In the genomic region with DNA sequence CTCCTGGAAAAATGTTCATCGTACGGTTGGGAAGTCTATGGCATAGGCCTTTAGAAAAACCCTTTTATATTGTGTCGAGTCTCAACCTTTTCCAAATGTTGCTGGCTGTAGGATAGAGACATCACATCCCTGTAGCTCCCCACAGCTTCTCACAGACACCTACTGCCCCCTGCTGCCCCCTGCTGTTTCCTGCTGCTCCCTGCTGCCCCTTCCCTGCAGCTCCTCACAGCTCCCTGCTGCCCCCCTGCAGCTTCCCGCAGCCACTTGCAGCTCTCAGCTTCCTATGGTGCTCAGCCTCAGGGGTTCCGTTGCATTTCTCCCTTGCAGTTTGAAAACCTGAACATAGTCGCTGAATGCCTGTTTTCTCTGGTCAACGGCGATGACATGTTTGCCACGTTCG, we compare ENCODE assay signal across 14 mouse cellular contexts. TPM values are rescaled to one million over a fixed set of nuclear protein-coding genes. Genes with fewer than 3 reads are reported as not detected.
DNase-seq lines count a peak whose midpoint lies in the region; TF ChIP-seq lines count a peak whose summit lies in the region.
"Had no signal": no experiment of that assay in that cellular context is flagged by ENCODE, and none has a peak within 500 bp of the region (broad histone marks: within the 10 kb centered on the region; RNA-seq: fewer than 3 reads in every experiment).

No protein-coding gene starts in this region.

- no peak overlapping the region for H3K4me2 ChIP-seq in CH12.LX (ENCODE audit: insufficient read depth, low read depth, poor library complexity, severe bottlenecking)
- H3K4me2 ChIP-seq: heart, embryonic 15.5 days had no signal

- no peaks in the 10 kb centered on the region for H3K9me3 ChIP-seq in CH12.LX (replicated peaks; ENCODE audit: low read length)
- H3K9me3 ChIP-seq: heart, embryonic 15.5 days had no signal

- no peak overlapping the region for H3K27ac ChIP-seq in liver, adult 2 months (replicated peaks; ENCODE audit: insufficient read depth, low read depth, low read length)
- no peak overlapping the region for H3K27ac ChIP-seq in CH12.LX (ENCODE audit: insufficient read depth, low read depth)
- H3K27ac ChIP-seq in embryonic fibroblast, embryonic 13.5 days (ENCODE audit: insufficient read depth, low read length) = no peak overlapping the region
- H3K27ac ChIP-seq: heart, embryonic 15.5 days had no signal

- H3K79me2 ChIP-seq in liver, adult 2 months (ENCODE audit: control insufficient read depth, insufficient read depth, low read length) = no peaks in the 10 kb centered on the region
- H3K79me2 ChIP-seq in CH12.LX (replicated peaks; ENCODE audit: control insufficient read depth, extremely low read depth, insufficient read depth, poor library complexity, severe bottlenecking) = no peaks in the 10 kb centered on the region

- dilution Hi-C loops in CH12.LX (cut with MboI; ENCODE audit: extremely low pct_ligation_motif_present, extremely low pct_unique_long_range_greater_than_20kb, low sequenced_read_pairs) = loop anchor here (25.0 kb wide), 1 partner anchor 97 kb away; no protein-coding TSS in a partner anchor

- TF ChIP-seq POLR2A in liver, adult 2 months (IDR thresholded peaks at IDR 0.05; ENCODE audit: extremely low read depth, insufficient read depth, low read length) = no peak
- TF ChIP-seq POLR2A in CH12.LX (IDR thresholded peaks at IDR 0.05; ENCODE audit: low read depth, low read length) = no peak
- no peak for TF ChIP-seq POLR2A in embryonic fibroblast, embryonic 13.5 days (IDR thresholded peaks at IDR 0.05; ENCODE audit: low read depth, low read length)

- TF ChIP-seq EP300 in CH12.LX (IDR thresholded peaks at IDR 0.05; ENCODE audit: low read length) = no peak

- H3K36me3 ChIP-seq in liver, adult 2 months (ENCODE audit: control insufficient read depth, insufficient read depth, low read length) = no peaks in the 10 kb centered on the region
- peaks cover 50 to 96% of the 10 kb centered on the region in 2 experiments for H3K36me3 ChIP-seq in CH12.LX (replicated peaks in 1 of 2; ENCODE audit: control insufficient read depth in 1 of 2, insufficient read depth in 1 of 2, low read length in 1 of 2)
- H3K36me3 ChIP-seq: heart, embryonic 15.5 days had no signal

- H3K27me3 ChIP-seq in liver, adult 2 months (ENCODE audit: control insufficient read depth, insufficient read depth, low read length) = no peaks in the 10 kb centered on the region
- H3K27me3 ChIP-seq in CH12.LX (replicated peaks) = no peaks in the 10 kb centered on the region
- H3K27me3 ChIP-seq: heart, embryonic 15.5 days; Patski had no signal

- peak; percentile 7 for DNase-seq in adrenal gland, postnatal 25 days
- DNase-seq in adrenal gland, adult (ENCODE audit: inconsistent age in 2 of 2, low spot score in 1 of 2) = no peak
- no peak for DNase-seq in liver, adult 2 months (ENCODE audit: extremely low read depth, low read depth, low spot score)
- DNase-seq in liver (no peak), CH12.LX (ENCODE audit: extremely low read depth) (no peak)
- no peak for DNase-seq in cerebellum, postnatal 14 days
- no peak for DNase-seq in gastrocnemius, postnatal 4 days (ENCODE audit: low spot score in 2 of 2)
- DNase-seq: adrenal gland, adult 8-10 months; forebrain, postnatal 0 days; gastrocnemius, postnatal 25 days; right cerebral cortex, postnatal 4 days had no signal

- H3K4me3 ChIP-seq in liver, adult 2 months (ENCODE audit: insufficient read depth, low read depth, low read length) = no peak overlapping the region
- no peak overlapping the region for H3K4me3 ChIP-seq in CH12.LX (replicated peaks in 1 of 3; ENCODE audit: low read depth in 2 of 3, low read length in 2 of 3, poor library complexity in 1 of 3)
- no peak overlapping the region for H3K4me3 ChIP-seq in embryonic fibroblast, embryonic 13.5 days (ENCODE audit: insufficient read depth, low read length)
- H3K4me3 ChIP-seq: heart, embryonic 15.5 days had no signal

- no peak overlapping the region for H3K9ac ChIP-seq in liver, adult 2 months (ENCODE audit: low read depth, low read length)
- no peak overlapping the region for H3K9ac ChIP-seq in CH12.LX (ENCODE audit: insufficient read depth, low read depth)
- H3K9ac ChIP-seq: forebrain, postnatal 0 days; heart, embryonic 15.5 days had no signal

- in situ Hi-C loops in CH12.LX (cut with MboI; ENCODE audit: low pct_ligation_motif_present, low pct_unique_long_range_greater_than_20kb, low sequenced_read_pairs) = loop anchor here (25.0 kb wide), 1 partner anchor 747 kb away; no protein-coding TSS in a partner anchor

- TF ChIP-seq RAD21 in CH12.LX (IDR thresholded peaks at IDR 0.05; ENCODE audit: low read depth, low read length) = peak; percentile 33

- peak; percentile 29; the same call in 1 of the 2 replicates for TF ChIP-seq CTCF in liver, adult 2 months (IDR thresholded peaks at IDR 0.05; ENCODE audit: low read depth, low read length)
- TF ChIP-seq CTCF in CH12.LX (conservative IDR thresholded peaks at IDR 0.05 in 1 of 2, IDR thresholded peaks at IDR 0.05 in 1 of 2; ENCODE audit: low read depth in 2 of 2, low read length in 2 of 2) = peak; percentile 18 to 74
- TF ChIP-seq CTCF in embryonic fibroblast, embryonic 13.5 days (IDR thresholded peaks at IDR 0.05; ENCODE audit: borderline replicate concordance, insufficient read depth, low read length) = 0 out of 2 replicates have a peak, but pooled peaks have one; percentile 8

- WGBS in liver, adult 2 months = 78% methylated on average over 10 of the region's 10 CpGs

- H3K4me1 ChIP-seq in liver, adult 2 months (ENCODE audit: control insufficient read depth, insufficient read depth, low read length) = no peaks in the 10 kb centered on the region
- peaks cover 2 to 8% of the 10 kb centered on the region in 2 experiments; a peak in 1 of 4 replicates for H3K4me1 ChIP-seq in CH12.LX (ENCODE audit: control insufficient read depth in 1 of 2, insufficient read depth in 2 of 2)
- H3K4me1 ChIP-seq in embryonic fibroblast, embryonic 13.5 days (ENCODE audit: control insufficient read depth, insufficient read depth, low read length) = no peaks in the 10 kb centered on the region

TF ChIP-seq in CH12.LX, 34 proteins besides CTCF, POLR2A, EP300 and RAD21:
- TF ChIP-seq MEF2A (IDR thresholded peaks at IDR 0.05; ENCODE audit: borderline replicate concordance, low read depth, low read length) = no peak
- no peak for TF ChIP-seq NRF1 (IDR thresholded peaks at IDR 0.05; ENCODE audit: low read depth, low read length)
- TF ChIP-seq CHD2 (IDR thresholded peaks at IDR 0.05; ENCODE audit: low read length) = peak; percentile 18; the same call in 1 of the 2 replicates
- no peak for TF ChIP-seq KAT2A (IDR thresholded peaks at IDR 0.05; ENCODE audit: insufficient replicate concordance, low read length)
- no peak for TF ChIP-seq ETS1 (conservative IDR thresholded peaks at IDR 0.05; ENCODE audit: low read depth, low read length)
- peak; percentile 56 for TF ChIP-seq SMC3 (IDR thresholded peaks at IDR 0.05; ENCODE audit: low read depth, low read length)
- no peak for TF ChIP-seq MXI1 (IDR thresholded peaks at IDR 0.05; ENCODE audit: low read depth, low read length)

RNA-seq across cellular contexts. Expression of gene Lpar3, which starts 30.8 kb away (rescaled TPM):
- 0.38 and 0.39 TPM in 2 replicates for total RNA-seq in adrenal gland, postnatal 25 days (2021)
- total RNA-seq in liver, adult 2 months (2014; rRNA removed) = 0.09 TPM in 1 of 2 replicates, not detected in the other
- 0.05 TPM in 1 of 2 replicates, not detected in the other for polyA plus RNA-seq in liver, adult 2 months (2012; rRNA removed)
- total RNA-seq in CH12.LX (2012; rRNA removed) (not detected in 2 replicates), CH12.LX (2014; rRNA removed) (not detected in 2 replicates)
- not detected in 2 replicates for polyA plus RNA-seq in CH12.LX (2012; ENCODE audit: insufficient read length, low read depth)
- polyA plus RNA-seq in embryonic fibroblast, embryonic 13.5 days (2011; ENCODE audit: insufficient read length, low read depth, missing spikeins) = not detected in 2 replicates
- under 1 TPM; 0.61 to 0.80 TPM for total RNA-seq in gastrocnemius, postnatal 4 days (2021)

RNA-seq across cellular contexts. Expression of gene Mcoln2, which starts 40.3 kb away (rescaled TPM):
- total RNA-seq in adrenal gland, postnatal 25 days (2021) = not detected in 2 replicates
- total RNA-seq in liver, adult 2 months (2014; rRNA removed) = 0.34 and 0.55 TPM in 2 replicates
- 0.04 and 0.15 TPM in 2 replicates for polyA plus RNA-seq in liver, adult 2 months (2012; rRNA removed)
- 32.0 and 43.8 TPM in 2 replicates for total RNA-seq in CH12.LX (2012; rRNA removed)
- 31.0 and 35.8 TPM in 2 replicates for total RNA-seq in CH12.LX (2014; rRNA removed)
- 34.9 and 35.1 TPM in 2 replicates for polyA plus RNA-seq in CH12.LX (2012; ENCODE audit: insufficient read length, low read depth)
- polyA plus RNA-seq in embryonic fibroblast, embryonic 13.5 days (2011; ENCODE audit: insufficient read length, low read depth, missing spikeins) = 0.70 TPM in 1 of 2 replicates, not detected in the other
- under 1 TPM; 0.47 to 0.54 TPM for total RNA-seq in gastrocnemius, postnatal 4 days (2021)

Comparison
In these comparisons a context has a peak if more than half of its experiments do, and no peak if none do; other contexts are left out.
1. RNA of gene Mcoln2, which starts 40.3 kb away (total RNA-seq): 31.0 to 43.8 TPM in CH12.LX; 0.34 to 0.55 TPM in liver, adult 2 months, 0.47 to 0.54 TPM in gastrocnemius, postnatal 4 days and not detected in adrenal gland, postnatal 25 days; every median in the first group is over 10 times any median in the second.
2. Peak in every context shown above with its lines, with median percentiles within 50 percentile points of each other: CTCF ChIP-seq.